Mouse (Mus musculus) CH12.LX (cell line): Measurements from ENCODE around the gene Rnf185. TPM values are rescaled to one million over a fixed set of nuclear protein-coding genes. Genes with fewer than 3 reads are reported as not detected.

Source experiments
- DNase-seq: peaks from one replicate; pipeline ENCODE4 v3.0.0-alpha.2; 2013; ENCODE audit errors: extremely low read depth
- H3K27ac ChIP-seq: 2 replicates; pipeline ENCODE4 v1.5.1; 2012; ENCODE audit warnings: low read depth, mild to moderate bottlenecking, control low read depth, moderate library complexity; ENCODE audit not compliant: insufficient read depth
- H3K27me3 ChIP-seq: replicated peaks from 2 replicates; pipeline ENCODE3; 2012; ENCODE audit warnings: inconsistent platforms
- H3K36me3 ChIP-seq, 2 experiments: replicated peaks in 1 of 2; 2 replicates each; pipeline versions ENCODE3 to v1.6.1; 2012; ENCODE audit warnings: inconsistent platforms in 1 of 2, low read length in 1 of 2, mild to moderate bottlenecking in 1 of 2, mixed read lengths in 1 of 2, moderate library complexity in 1 of 2; ENCODE audit not compliant: control insufficient read depth in 1 of 2, insufficient read depth in 1 of 2
- H3K4me1 ChIP-seq, 2 experiments: 2 replicates each; pipeline ENCODE4 v1.6.1; 2012; ENCODE audit warnings: inconsistent platforms in 1 of 2, moderate library complexity in 1 of 2; ENCODE audit not compliant: insufficient read depth in 2 of 2, control insufficient read depth in 1 of 2
- H3K4me2 ChIP-seq: 2 replicates; pipeline ENCODE4 v1.6.1; 2012; ENCODE audit warnings: low read depth, mild to moderate bottlenecking, control low read depth; ENCODE audit not compliant: poor library complexity, insufficient read depth, severe bottlenecking
- H3K4me3 ChIP-seq, 3 experiments: fragments of 150-350 bp in 1 of 3; sonication (generic) in 1 of 3; replicated peaks in 1 of 3; 2 replicates each; pipeline versions ENCODE3 to v1.5.1; 2011 to 2012; ENCODE audit warnings: low read depth in 2 of 3, low read length in 2 of 3, mild to moderate bottlenecking in 2 of 3, moderate library complexity in 2 of 3, control low read depth in 1 of 3, improper control_type of control experiment in 1 of 3, inconsistent platforms in 1 of 3, mixed read lengths in 1 of 3; ENCODE audit not compliant: poor library complexity in 1 of 3
- H3K79me2 ChIP-seq: replicated peaks from 2 replicates; pipeline ENCODE4 v1.6.1; 2012; ENCODE audit warnings: mild to moderate bottlenecking, moderate library complexity; ENCODE audit not compliant: control insufficient read depth, poor library complexity, insufficient read depth, severe bottlenecking; ENCODE audit errors: extremely low read depth
- H3K9ac ChIP-seq: 2 replicates; pipeline ENCODE4 v1.6.1; 2012; ENCODE audit warnings: low read depth, mild to moderate bottlenecking, control low read depth, moderate library complexity; ENCODE audit not compliant: insufficient read depth
- H3K9me3 ChIP-seq: replicated peaks from 2 replicates; pipeline ENCODE3; 2012; ENCODE audit warnings: low read length, inconsistent platforms, mixed read lengths
- BHLHE40 ChIP-seq: IDR thresholded peaks from 2 replicates; pipeline ENCODE4 v1.6.1; 2011; ENCODE audit warnings: mild to moderate bottlenecking, low read depth, low read length, improper control_type of control experiment
- CHD2 ChIP-seq: IDR thresholded peaks from 2 replicates; pipeline ENCODE4 v1.6.1; 2011; ENCODE audit warnings: low read length, improper control_type of control experiment
- E2F4 ChIP-seq: IDR thresholded peaks from 2 replicates; pipeline ENCODE4 v1.6.1; 2011; ENCODE audit warnings: low read depth, low read length, improper control_type of control experiment; ENCODE audit not compliant: insufficient replicate concordance
- GABPA ChIP-seq: IDR thresholded peaks from 2 replicates; pipeline ENCODE4 v1.6.1; 2012; ENCODE audit warnings: low read depth, low read length, improper control_type of control experiment, inconsistent platforms; ENCODE audit not compliant: insufficient replicate concordance
- HCFC1 ChIP-seq: IDR thresholded peaks from 2 replicates; pipeline ENCODE4 v1.6.1; 2012; ENCODE audit warnings: low read depth, mild to moderate bottlenecking, inconsistent platforms, low read length, improper control_type of control experiment
- IRF4 ChIP-seq: IDR thresholded peaks from 2 replicates; pipeline ENCODE4 v1.6.1; 2014; ENCODE audit warnings: low read depth, mild to moderate bottlenecking, inconsistent platforms, low read length, improper control_type of control experiment
- JUND ChIP-seq: conservative IDR thresholded peaks from 2 replicates; pipeline ENCODE4 v1.6.1; 2011; ENCODE audit warnings: low read depth, low read length, improper control_type of control experiment
- KAT2A ChIP-seq: IDR thresholded peaks from 2 replicates; pipeline ENCODE4 v1.6.1; 2012; ENCODE audit warnings: low read length, improper control_type of control experiment, inconsistent platforms; ENCODE audit not compliant: insufficient replicate concordance
- MXI1 ChIP-seq: IDR thresholded peaks from 2 replicates; pipeline ENCODE4 v1.6.1; 2011; ENCODE audit warnings: mild to moderate bottlenecking, low read depth, low read length, improper control_type of control experiment
- NELFE ChIP-seq: IDR thresholded peaks from 2 replicates; pipeline ENCODE4 v1.6.1; 2011; ENCODE audit warnings: low read depth, low read length, improper control_type of control experiment
- NRF1 ChIP-seq: IDR thresholded peaks from 2 replicates; pipeline ENCODE4 v1.6.1; 2014; ENCODE audit warnings: low read depth, mild to moderate bottlenecking, inconsistent platforms, low read length, improper control_type of control experiment, moderate library complexity
- PAX5 ChIP-seq: IDR thresholded peaks from 2 replicates; pipeline ENCODE4 v1.6.1; 2012; ENCODE audit warnings: low read length, inconsistent platforms, mixed read lengths
- POLR2A ChIP-seq: IDR thresholded peaks from 2 replicates; pipeline ENCODE4 v1.6.1; 2011; ENCODE audit warnings: low read depth, mild to moderate bottlenecking, improper control_type of control experiment, low read length
- RCOR1 ChIP-seq: conservative IDR thresholded peaks from 2 replicates; pipeline ENCODE4 v1.6.1; 2012; ENCODE audit warnings: low read depth, mild to moderate bottlenecking, inconsistent platforms, low read length, improper control_type of control experiment
- SMC3 ChIP-seq: IDR thresholded peaks from 2 replicates; pipeline ENCODE4 v1.6.1; 2011; ENCODE audit warnings: low read depth, low read length, improper control_type of control experiment
- TBP ChIP-seq: conservative IDR thresholded peaks from 2 replicates; pipeline ENCODE4 v1.6.1; 2011; ENCODE audit warnings: low read depth, low read length, improper control_type of control experiment
- TCF12 ChIP-seq: IDR thresholded peaks from 2 replicates; pipeline ENCODE4 v1.6.1; 2014; ENCODE audit warnings: low read depth, mild to moderate bottlenecking, inconsistent platforms, low read length, improper control_type of control experiment
- USF2 ChIP-seq: conservative IDR thresholded peaks from 2 replicates; pipeline ENCODE4 v1.6.1; 2011; ENCODE audit warnings: low read depth, low read length, improper control_type of control experiment
- ZC3H11A ChIP-seq: IDR thresholded peaks from 2 replicates; pipeline ENCODE4 v1.6.1; 2012; ENCODE audit warnings: low read depth, mild to moderate bottlenecking, inconsistent platforms, low read length, improper control_type of control experiment
- dilution Hi-C: fragments of 300-500 bp; cut with MboI; formaldehyde crosslinking; loops from 2 replicates; pipeline ENCODE4 v1.14.3; 2020; ENCODE audit warnings: low sequenced_read_pairs; ENCODE audit not compliant: extremely low pct_unique_long_range_greater_than_20kb, extremely low pct_ligation_motif_present
- in situ Hi-C: fragments of 300-500 bp; cut with MboI; formaldehyde crosslinking; loops from 3 replicates; pipeline ENCODE4 v1.14.3; 2019; ENCODE audit warnings: low sequenced_read_pairs, low pct_ligation_motif_present, low pct_unique_long_range_greater_than_20kb, mixed read lengths
- polyA plus RNA-seq: library from polyadenylated mRNA; unstranded; fragments of >175 nt; gene quantifications from 2 replicates; pipeline ENCODE4 v1.2.1, GENCODE M21; 2012; ENCODE audit warnings: low read depth; ENCODE audit not compliant: insufficient read length
- total RNA-seq, 2 experiments: library from RNA; depleted of rRNA; stranded (reverse); fragments of 300-350 nt in 1 of 2; fragments of >200 nt in 1 of 2; gene quantifications; 2 replicates each; pipeline ENCODE4 v1.2.3; 2012 to 2014

Gene Rnf185
- total and polyA plus RNA-seq, 3 experiments: 15.6 to 26.7 (median 26.4) TPM

GRCm38 (mm10) chr11:3494857-3495256, 42.7 kb upstream of the Rnf185 start:
- H3K9me3 ChIP-seq: no peaks in the 10 kb centered on the region
- no peak overlapping the region for H3K9ac ChIP-seq
- H3K4me3 ChIP-seq: no peak overlapping the region
- H3K27ac ChIP-seq: no peak overlapping the region
- TF ChIP-seq TCF12 (no peak), NRF1 (no peak), ZC3H11A (no peak), CHD2 (no peak), HCFC1 (no peak), KAT2A (no peak)
- peaks cover 18% of the 10 kb centered on the region for H3K27me3 ChIP-seq
- peaks cover 0 to 8% of the 10 kb centered on the region in 2 experiments; a peak in 2 of 4 replicates for H3K4me1 ChIP-seq
- dilution Hi-C loops: no loop called here
- no peak for DNase-seq
- H3K36me3 ChIP-seq: no peaks in the 10 kb centered on the region
- no peaks in the 10 kb centered on the region for H3K79me2 ChIP-seq
- no peak overlapping the region for H3K4me2 ChIP-seq
- in situ Hi-C loops: no loop called here

- in situ Hi-C loops: no loop called here
- Histone ChIP-seq H3K9me3 (no peaks in the 10 kb centered on the region), H3K79me2 (no peaks in the 10 kb centered on the region)
- dilution Hi-C loops: no loop called here
- no peak for TF ChIP-seq GABPA
- TF ChIP-seq CHD2: no peak
- no peak for TF ChIP-seq NELFE
- TF ChIP-seq BHLHE40: no peak
- no peak for TF ChIP-seq MXI1
- TF ChIP-seq E2F4: no peak
- no peak for TF ChIP-seq ZC3H11A
- TF ChIP-seq JUND: no peak
- TF ChIP-seq, all 38 proteins: peak for 0
- peaks cover 0 to 8% of the 10 kb centered on the region in 2 experiments; a peak in 2 of 4 replicates for H3K4me1 ChIP-seq
- H3K4me2 ChIP-seq: no peak overlapping the region
- no peak for DNase-seq
- peaks cover 28% of the 10 kb centered on the region for H3K27me3 ChIP-seq
- H3K4me3 ChIP-seq: no peak overlapping the region
- H3K27ac ChIP-seq: no peak overlapping the region
- no peaks in the 10 kb centered on the region for H3K36me3 ChIP-seq
- no peak overlapping the region for H3K9ac ChIP-seq
These were observed 40.6 kb upstream of the Rnf185 start for GRCm38 (mm10) chr11:3492748-3493147.

- H3K4me3 ChIP-seq: no peak overlapping the region
- no peaks in the 10 kb centered on the region for H3K36me3 ChIP-seq
- in situ Hi-C loops (no loop called here), dilution Hi-C loops (no loop called here)
- H3K4me1 ChIP-seq: peaks cover 0 to 4% of the 10 kb centered on the region in 2 experiments; a peak in 2 of 4 replicates
- H3K27ac ChIP-seq: no peak overlapping the region
- TF ChIP-seq HCFC1: no peak
- no peak for TF ChIP-seq IRF4
- TF ChIP-seq RCOR1: no peak
- TF ChIP-seq USF2: no peak
- no peak for TF ChIP-seq TBP
- TF ChIP-seq SMC3: no peak
- TF ChIP-seq PAX5: no peak
- no peak for TF ChIP-seq POLR2A
- no peak for DNase-seq
- no peaks in the 10 kb centered on the region for H3K9me3 ChIP-seq
- peaks cover 59% of the 10 kb centered on the region for H3K27me3 ChIP-seq
- no peak overlapping the region for H3K4me2 ChIP-seq
- H3K9ac ChIP-seq: no peak overlapping the region
- H3K79me2 ChIP-seq: no peaks in the 10 kb centered on the region
These were observed 36.9 kb upstream of the Rnf185 start for GRCm38 (mm10) chr11:3489036-3489435.
